Mouse (Mus musculus): ENCODE measurements around the gene Kcnh4.
A peak's percentile ranks its signal among the peaks of the same experiment; 100 is the strongest.

The Kcnh4 gene

GRCm38 (mm10) chr11:100729976-100730375 lies 29.8 kb downstream of the Kcnh4 start:
- no peak for DNase-seq

DNA sequence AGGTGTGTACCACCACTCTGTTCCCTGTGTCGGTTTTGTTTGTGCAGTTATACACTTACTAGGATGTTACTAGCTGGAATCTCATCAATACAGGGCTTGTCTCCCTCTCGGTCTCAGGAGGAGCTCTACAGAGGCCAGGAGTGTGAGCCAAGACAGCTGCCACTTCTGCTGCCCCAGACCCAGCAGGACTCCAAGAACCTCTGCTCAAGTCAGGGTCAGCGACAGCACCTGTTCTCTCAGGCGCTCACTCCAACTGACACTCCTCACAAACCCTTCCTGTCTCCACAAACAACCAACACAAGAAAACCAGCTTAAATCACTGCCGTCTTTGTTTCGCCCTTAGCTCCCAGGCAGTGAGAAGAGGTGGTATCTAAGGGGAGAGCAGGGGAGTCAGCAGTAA lies 31.1 kb downstream of the Kcnh4 start:
- DNase-seq: no peak

- no peak for DNase-seq
These were observed 32.5 kb downstream of the Kcnh4 start for GRCm38 (mm10) chr11:100727201-100727600.

DNA sequence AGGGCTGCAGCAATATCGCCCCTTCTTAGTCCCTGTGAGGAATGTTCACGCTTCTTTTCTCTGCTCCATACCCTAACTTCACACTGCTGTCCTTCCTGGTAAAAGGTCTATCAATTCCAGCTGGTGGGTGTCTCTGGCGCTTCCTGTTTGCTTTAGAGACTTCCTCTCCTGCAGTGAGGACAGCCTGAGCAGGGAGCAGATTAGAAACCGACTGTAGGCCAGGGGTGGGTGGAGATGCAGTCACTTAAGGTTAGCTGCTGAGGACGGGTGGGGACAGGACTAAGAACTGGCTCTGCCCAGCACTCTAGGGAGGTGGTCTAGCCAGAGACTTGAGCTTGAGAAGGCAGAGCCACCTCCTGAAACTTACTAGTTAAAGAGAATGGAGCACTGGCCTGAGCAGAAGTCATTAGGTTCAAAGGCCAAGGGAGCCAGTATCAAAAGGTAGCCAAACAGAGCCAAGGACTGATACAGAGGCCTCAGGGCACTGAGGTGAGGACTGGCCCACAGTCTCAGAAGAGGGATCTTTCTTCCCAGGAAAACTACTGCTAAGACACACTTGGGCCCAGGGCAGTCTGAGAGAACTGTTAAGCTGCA lies 34.7 kb downstream of the Kcnh4 start:
- DNase-seq: no peak

GRCm38 (mm10) chr11:100722493-100723028 lies 37.2 kb downstream of the Kcnh4 start:
- DNase-seq: no peak

GRCm38 (mm10) chr11:100721776-100722492 lies 37.8 kb downstream of the Kcnh4 start:
- no peak for DNase-seq

GRCm38 (mm10) chr11:100721254-100721653 lies 38.5 kb downstream of the Kcnh4 start:
- no peak for DNase-seq

- peak; percentile 63 for DNase-seq
These were observed 39.4 kb downstream of the Kcnh4 start for GRCm38 (mm10) chr11:100720345-100720744.

DNA sequence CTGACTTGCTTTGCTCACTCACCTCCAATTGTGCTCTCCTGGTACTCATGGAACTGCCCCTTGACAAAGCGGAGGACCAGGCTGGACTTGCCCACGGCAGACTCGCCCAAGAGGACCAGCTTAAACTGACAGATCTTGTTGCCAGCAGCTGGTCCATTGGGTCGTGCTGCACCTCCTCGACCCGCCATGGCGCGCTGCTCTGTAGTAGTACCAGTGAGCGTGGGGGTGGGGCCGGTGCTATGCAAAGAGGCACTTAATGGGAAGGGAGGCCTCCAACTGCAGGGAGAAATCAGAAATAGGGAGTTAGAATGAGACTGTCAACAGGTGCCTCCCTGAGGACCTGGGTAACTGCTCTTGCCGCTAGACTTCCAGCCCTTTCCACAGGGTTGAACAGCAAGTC lies 39.8 kb downstream of the Kcnh4 start:
- no peak for DNase-seq

DNA sequence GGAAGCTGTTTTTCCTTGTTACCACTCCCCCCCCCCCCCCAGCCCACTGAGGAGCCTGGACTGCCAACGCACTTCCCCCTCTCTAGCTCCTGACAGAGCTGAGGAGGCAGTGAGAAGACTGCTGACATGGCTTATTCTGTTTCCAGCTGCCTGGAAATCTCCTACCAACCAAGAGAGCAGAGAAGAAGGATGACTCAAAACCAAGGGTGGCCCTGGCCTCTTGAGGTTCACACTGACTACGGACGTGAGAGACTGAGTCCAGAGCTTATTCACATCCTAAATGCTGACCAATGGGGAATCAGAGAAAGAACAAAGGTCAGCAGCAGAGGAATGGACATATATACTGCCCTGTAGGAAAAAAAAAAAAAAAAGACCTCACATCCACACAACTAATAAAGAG lies 40.4 kb downstream of the Kcnh4 start:
- DNase-seq: peak; percentile 65

- DNase-seq: no peak
These were observed 40.9 kb downstream of the Kcnh4 start for GRCm38 (mm10) chr11:100718866-100719265.

DNA sequence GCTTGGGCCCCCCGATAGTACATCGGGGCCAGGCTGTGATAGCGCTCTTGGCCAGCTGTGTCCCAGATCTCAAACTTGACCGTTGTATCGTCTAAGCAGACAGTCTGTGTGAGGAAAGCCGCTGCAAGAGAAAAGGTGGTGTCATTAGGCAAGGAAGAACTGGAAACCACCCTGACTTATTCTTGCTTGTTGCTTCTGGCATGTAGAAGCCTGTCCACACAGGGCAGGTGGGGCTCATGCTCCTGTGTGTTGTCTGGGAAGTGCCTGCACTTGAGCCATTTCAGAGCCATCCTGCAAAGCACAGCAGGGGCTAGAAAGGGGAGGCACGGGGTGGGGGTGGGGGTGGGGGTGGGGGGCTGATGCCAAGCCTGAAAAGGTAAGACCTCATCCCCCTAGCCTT lies 41.3 kb downstream of the Kcnh4 start:
- no peak for DNase-seq

GRCm38 (mm10) chr11:100716649-100717048 lies 43.1 kb downstream of the Kcnh4 start:
- DNase-seq: peak; percentile 63

- no peak for DNase-seq
These were observed 44.8 kb downstream of the Kcnh4 start for GRCm38 (mm10) chr11:100714948-100715347.

- peak; percentile 72 for DNase-seq
These were observed 45.2 kb downstream of the Kcnh4 start for GRCm38 (mm10) chr11:100714534-100714915.

DNA sequence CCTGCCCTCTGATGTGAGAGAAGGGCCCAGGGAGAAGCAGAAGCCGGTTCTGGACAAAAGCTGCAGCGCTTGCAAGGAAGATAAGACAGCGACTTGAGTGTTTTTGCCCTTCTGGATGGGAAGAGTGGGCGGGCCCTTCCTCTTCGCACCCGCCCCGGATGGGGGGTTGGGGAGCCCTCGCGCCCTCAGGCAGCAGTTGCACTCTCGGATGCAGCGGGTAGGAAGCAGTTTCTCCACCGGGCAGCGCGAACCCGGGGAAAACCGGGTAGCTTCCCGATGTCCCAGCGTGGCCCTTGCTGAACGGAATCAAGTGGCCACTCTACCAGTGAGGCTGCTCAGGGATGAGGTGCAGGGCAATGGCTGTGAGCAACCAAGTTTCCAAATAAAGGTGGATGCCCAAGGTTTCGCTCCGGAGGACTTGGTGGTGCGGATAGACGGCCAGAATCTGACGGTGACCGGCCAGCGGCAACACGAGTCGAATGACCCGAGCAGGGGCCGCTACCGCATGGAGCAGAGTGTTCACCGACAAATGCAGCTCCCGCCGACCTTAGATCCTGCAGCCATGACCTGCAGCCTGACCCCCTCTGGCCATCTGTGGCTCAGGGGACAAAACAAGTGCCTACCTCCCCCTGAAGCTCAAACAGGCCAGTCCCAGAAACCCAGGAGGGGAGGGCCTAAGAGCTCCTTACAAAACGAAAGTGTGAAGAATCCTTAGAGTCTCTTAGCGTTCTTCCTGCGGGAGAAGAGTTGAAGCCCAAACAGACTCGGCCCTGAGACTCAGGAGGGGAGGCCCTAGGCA lies 45.8 kb downstream of the Kcnh4 start, which contains the start of gene Hspb9:
Hspb9 (plus strand) TSS at position 116 of the 799 bp plus-strand sequence.
- peak; percentile 74 for DNase-seq

- DNase-seq: no peak
These were observed 46.6 kb downstream of the Kcnh4 start for GRCm38 (mm10) chr11:100713174-100713573.

DNA sequence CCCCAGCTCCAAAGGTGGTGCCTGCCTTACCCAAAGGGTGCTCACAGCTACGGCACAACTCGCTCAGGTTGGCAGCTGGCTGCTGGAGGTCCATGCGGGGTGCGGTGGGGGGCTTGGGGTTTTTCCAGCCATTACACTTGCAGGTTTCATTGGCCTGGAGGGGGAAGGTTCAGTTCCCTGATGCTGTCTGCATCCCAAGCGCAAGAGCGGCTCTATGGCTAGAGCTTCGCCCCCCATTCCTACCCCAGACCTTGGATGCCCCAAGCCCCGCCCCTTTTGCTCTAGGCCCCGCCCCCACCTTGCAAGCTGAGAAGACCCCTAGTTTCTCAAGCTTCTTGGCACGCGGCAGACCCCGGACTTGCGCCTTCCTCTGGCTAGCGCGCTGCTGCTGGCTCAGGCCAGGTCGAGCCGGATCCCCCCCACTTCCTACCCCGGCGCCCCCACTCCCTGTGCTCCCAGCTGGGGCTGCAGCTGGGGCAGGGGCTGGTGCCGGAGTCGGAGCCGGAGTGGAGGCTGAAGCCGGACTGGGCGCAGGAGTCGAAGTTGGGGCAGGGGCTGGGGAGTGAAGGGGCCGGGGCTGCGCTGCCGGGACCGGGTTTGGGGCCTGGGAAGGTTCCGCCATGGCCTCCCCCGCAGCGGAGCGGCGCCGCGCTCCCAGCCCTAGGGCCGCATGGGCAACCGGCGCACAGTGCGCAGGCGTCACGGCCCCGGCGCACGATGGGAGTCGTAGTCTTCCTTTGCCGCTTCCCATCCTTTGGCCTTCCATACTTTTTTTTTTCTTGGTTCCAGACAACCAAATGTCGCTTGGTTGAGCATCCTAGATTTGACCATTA lies 47.7 kb downstream of the Kcnh4 start, which contains the start of gene Kat2a:
Kat2a (minus strand) TSS at position 683 of the 833 bp plus-strand sequence.
- peak; percentile 92 for DNase-seq

DNA sequence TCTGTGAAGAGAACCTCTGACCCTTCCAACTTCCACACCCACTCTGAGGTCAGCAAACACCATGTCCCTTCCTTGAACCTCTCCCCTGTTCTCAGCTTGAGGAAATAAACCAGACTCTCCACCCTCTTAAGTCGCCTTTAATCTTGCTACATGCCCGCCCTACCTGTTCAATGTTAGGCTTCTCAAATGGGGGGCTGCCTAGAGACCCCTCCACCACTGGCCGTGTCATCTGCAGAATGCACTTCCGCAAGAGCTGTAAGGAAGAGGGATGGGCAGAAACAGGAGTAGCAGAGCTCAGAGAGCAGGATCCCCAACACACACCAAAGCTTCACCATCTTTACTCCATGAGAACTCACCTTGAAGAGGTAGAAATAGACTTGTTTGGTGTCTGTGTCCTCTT lies 48.8 kb downstream of the Kcnh4 start:
- no peak for DNase-seq

DNA sequence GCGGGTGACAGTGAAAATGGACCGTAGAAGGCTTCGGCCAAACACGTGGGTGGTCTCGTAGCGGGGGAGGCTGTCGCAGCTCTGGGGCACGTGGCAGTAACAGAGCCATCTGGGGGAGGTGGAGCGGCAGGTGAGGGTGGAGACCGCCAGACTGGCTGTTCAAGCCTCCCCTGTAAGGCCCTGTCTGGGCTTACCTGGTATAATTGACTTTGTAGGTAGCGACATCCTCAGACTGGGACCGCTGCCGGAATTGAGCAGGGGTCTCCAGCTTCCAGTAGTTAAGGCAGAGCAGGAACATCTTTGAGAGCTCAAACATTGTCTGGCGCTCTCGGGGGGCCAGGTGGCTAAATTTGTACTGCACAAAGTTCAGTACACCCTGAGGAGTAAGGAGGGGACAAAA lies 49.2 kb downstream of the Kcnh4 start:
- no peak for DNase-seq

GRCm38 (mm10) chr11:100709201-100709810 lies 50.4 kb downstream of the Kcnh4 start:
- DNase-seq: no peak

All from right cerebral cortex, adult 18-20 months (tissue).